Mouse (Mus musculus): ENCODE data around the gene H2-Eb2.
"Not testable (repeated sequence)": the region's sequence is repeated elsewhere in the genome, so short reads cannot be mapped to it uniquely, and the experiment has no call there.

H2-Eb2 gene

GRCm38 (mm10) chr17:34307216-34307615 lies 18.2 kb upstream of the H2-Eb2 start:
- DNase-seq = no peak

GRCm38 (mm10) chr17:34308161-34308560 lies 17.3 kb upstream of the H2-Eb2 start:
- DNase-seq = no peak

- DNase-seq = no peak
Observed at GRCm38 (mm10) chr17:34309225-34309624, 16.2 kb upstream of the H2-Eb2 start.

- DNase-seq = peak; percentile 23
Observed at GRCm38 (mm10) chr17:34309683-34310385, 15.6 kb upstream of the H2-Eb2 start.

- DNase-seq = not testable (repeated sequence)
Observed at GRCm38 (mm10) chr17:34310526-34310925, 14.9 kb upstream of the H2-Eb2 start.

GRCm38 (mm10) chr17:34312185-34312584 lies 13.3 kb upstream of the H2-Eb2 start:
- DNase-seq = no peak

GRCm38 (mm10) chr17:34313393-34313792 lies 12.1 kb upstream of the H2-Eb2 start:
- peak; percentile 32 for DNase-seq

GRCm38 (mm10) chr17:34314286-34314685 lies 11.2 kb upstream of the H2-Eb2 start:
- DNase-seq = no peak

- DNase-seq = no peak
Observed at GRCm38 (mm10) chr17:34315512-34315911, 10.0 kb upstream of the H2-Eb2 start.

GRCm38 (mm10) chr17:34316697-34317096 lies 8.8 kb upstream of the H2-Eb2 start:
- no peak for DNase-seq

- DNase-seq = no peak
Observed at GRCm38 (mm10) chr17:34317275-34317674, 8.2 kb upstream of the H2-Eb2 start.

GRCm38 (mm10) chr17:34326373-34326772 lies 908 bp downstream of the H2-Eb2 start:
- DNase-seq = no peak

GRCm38 (mm10) chr17:34329807-34330206 lies 4.3 kb downstream of the H2-Eb2 start:
- DNase-seq = no peak

GRCm38 (mm10) chr17:34331200-34331599 lies 5.7 kb downstream of the H2-Eb2 start:
- no peak for DNase-seq

- no peak for DNase-seq
Observed at GRCm38 (mm10) chr17:34340619-34341402, 15.3 kb downstream of the H2-Eb2 start.

GRCm38 (mm10) chr17:34344882-34345281 lies 19.4 kb downstream of the H2-Eb2 start:
- no peak for DNase-seq

GRCm38 (mm10) chr17:34345486-34345885 lies 20.0 kb downstream of the H2-Eb2 start:
- DNase-seq = no peak

GRCm38 (mm10) chr17:34346041-34346440 lies 20.6 kb downstream of the H2-Eb2 start:
- no peak for DNase-seq

GRCm38 (mm10) chr17:34347606-34348308 lies 22.3 kb downstream of the H2-Eb2 start:
- DNase-seq = no peak

GRCm38 (mm10) chr17:34349429-34349828 lies 24.0 kb downstream of the H2-Eb2 start:
- peak; percentile 32 for DNase-seq

- DNase-seq = no peak
Observed at GRCm38 (mm10) chr17:34354539-34354938, 29.1 kb downstream of the H2-Eb2 start, which contains the start of gene Btnl2. Gene Btnl2, plus strand, starts transcription at chr17:34354822.

- no peak for DNase-seq
Observed at GRCm38 (mm10) chr17:34354940-34355339, 29.5 kb downstream of the H2-Eb2 start.

GRCm38 (mm10) chr17:34362954-34363546 lies 37.6 kb downstream of the H2-Eb2 start:
- DNase-seq = no peak
